Mouse (Mus musculus) inflammation-experienced regulatory T-cells, adult 6 months (primary cell): Measurements from ENCODE around the gene Chmp4b. TPM values are rescaled to one million over a fixed set of nuclear protein-coding genes. Genes with fewer than 3 reads are reported as not detected.

Experiments used
- ATAC-seq: one replicate; pipeline ENCODE4 v1.8.0; 2017
- polyA plus RNA-seq, 3 experiments: library from polyadenylated mRNA; unstranded; fragments of 100-300 nt; shearing (Covaris generic); gene quantifications; one replicate each; pipeline ENCODE4 v1.2.1; 2017

Gene Chmp4b
- polyA plus RNA-seq, 3 experiments from 2014 or later = 2.8 to 6.5 (median 5.4) TPM

DNA sequence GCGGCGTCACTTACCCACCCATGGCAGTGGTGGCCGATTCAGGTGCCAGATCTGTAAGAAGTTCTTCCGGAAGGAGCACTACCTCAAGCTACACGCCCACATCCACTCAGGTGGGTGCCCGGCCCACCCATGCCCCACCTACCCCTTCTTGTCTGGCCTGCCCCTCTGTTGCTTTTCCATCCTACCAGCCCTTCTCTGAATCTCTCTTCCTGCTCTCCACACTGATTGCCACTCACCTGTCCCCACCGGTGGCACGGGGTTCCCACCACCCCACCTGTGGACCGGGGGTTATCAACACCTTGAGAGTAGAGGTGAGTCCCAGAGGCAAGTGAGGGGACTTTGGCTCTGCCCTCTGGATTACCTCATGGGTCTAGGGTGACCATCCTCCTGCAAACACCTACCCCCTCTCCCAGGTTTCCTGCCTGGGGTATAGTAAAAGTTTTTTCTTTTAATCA lies 9.5 kb upstream of the Chmp4b start:
- no peak for ATAC-seq

DNA sequence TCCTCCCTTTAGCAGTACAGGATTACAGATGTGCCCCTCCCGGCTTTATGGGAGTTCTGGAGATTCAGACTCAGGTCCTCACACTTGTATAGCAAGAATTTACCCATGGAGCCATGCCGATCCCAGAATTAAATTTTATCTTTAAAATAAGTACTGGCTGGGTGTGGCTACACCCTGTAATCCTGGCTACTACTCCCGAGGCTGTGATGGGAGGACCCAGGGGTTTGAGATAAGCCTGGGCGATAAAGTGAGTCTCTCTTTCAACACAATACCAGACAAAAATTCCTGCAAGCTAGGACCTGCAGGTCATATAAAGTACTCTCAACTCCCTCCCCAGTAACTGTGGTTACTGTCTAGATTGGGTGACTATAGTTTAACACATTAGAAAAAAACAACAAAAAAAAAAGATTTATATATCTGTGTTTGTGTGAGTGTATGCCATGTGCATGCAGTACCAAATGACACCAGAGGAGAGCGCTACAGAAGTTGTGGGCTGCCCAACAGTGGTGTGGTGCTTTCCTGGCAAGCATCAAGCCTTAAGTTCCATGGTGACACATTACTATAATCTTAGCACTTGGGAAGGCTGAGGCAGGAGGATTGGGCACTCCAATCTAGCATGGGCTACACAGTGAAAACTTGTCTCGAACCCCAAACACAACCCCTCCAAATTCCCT lies 8.7 kb upstream of the Chmp4b start:
- ATAC-seq = no peak

DNA sequence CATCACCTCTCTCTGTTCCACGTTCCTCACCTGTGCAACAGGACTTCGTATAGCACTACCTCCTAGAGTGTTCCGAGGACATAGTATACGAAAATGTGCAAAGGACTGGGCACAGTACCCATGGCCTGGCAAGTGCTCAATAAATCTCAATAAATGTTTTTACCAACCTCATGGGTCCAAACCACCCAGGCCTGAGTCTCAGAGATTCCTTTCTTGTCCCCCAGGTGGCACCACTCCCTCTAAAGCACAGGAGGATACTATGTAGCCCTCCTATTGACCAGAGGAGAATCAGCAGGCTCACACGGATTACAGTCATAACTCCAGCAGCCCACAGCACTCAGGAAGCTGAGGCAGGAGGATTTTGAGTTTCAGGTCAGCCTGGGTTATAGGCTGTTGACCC lies 4.9 kb upstream of the Chmp4b start:
- no peak for ATAC-seq

DNA sequence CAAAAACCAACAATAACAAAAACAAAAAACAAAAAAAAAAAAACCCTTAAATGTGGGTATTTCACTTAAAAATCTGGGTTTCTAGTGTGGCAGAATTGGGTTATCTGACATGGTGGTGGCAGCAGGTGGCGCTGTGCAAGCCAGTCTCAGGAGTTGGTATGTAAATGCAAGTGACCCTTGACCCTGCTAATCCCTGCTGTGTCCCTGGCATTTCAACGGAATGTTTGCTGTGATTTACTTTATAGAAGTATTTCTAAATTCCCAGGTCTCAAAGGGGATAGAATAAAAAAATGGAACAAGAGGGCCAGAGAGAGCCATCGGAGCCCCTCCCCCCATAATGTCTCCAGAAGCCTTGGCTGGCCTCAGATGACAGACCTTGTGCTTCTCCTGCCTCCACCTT lies 3.4 kb upstream of the Chmp4b start:
- ATAC-seq = no peak

DNA sequence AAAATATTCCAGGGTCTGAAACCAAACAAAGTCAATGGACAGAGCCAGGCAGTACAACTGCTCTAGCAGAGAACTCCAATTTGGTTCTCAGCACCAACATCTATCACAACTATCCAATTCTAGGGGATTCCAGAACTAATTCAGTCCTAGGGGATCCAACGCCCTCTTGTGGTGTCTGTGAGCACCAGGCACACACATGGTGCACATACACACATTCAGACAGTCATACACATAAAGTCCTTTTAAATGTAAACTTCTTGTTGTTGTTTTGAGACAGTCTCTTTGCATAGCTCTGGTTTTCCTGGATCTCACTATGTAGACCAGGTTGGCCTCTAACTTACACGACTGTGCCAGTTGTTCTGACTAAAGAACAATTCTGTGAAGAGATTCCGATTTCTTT lies 1.1 kb upstream of the Chmp4b start:
- no peak for ATAC-seq

DNA sequence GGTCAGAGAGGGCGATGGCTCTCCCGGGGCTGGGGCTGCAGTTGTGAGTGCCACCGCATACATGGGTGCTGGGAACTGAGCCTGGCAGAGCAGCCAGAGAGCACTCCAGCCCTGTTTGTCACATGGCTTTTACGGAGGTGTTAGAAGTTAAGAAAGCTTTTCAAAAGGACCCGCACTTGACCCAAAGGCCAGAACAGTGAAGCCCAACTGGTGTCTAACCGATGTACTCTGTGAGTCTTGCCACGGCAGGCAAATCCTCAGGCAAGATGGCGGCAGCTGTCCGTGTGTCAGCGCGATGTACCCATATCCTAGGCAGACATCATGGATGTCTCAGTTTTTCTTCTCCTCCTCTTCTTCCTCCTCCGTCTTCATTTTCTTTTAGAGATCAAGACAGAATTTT lies 3.5 kb downstream of the Chmp4b start:
- ATAC-seq = no peak

DNA sequence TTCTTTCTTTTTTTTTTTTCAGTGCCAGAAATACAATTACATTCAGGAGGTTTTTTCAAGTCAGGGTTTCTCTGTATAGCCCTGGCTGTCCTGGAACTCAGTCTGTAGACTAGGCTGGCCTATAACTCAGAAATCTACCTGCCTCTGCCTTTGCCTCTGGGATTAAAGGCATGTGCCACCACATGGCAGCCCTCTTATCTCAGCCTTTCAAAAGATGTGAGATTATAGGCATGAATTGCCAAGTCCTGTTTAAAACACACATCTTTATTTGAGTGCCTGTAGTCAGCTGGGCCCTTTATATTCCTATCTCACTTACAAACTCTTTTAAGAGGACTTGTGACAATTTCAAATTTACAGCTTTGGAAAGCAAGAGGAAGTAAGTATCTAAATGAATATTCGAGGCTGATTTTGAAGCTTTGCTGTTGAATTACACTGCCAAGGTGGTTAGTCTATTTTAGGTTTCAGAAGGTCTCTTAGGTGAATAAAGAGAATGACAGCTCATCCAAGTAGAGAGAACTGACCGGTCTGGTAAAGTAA lies 4.4 kb downstream of the Chmp4b start:
- ATAC-seq = no peak

DNA sequence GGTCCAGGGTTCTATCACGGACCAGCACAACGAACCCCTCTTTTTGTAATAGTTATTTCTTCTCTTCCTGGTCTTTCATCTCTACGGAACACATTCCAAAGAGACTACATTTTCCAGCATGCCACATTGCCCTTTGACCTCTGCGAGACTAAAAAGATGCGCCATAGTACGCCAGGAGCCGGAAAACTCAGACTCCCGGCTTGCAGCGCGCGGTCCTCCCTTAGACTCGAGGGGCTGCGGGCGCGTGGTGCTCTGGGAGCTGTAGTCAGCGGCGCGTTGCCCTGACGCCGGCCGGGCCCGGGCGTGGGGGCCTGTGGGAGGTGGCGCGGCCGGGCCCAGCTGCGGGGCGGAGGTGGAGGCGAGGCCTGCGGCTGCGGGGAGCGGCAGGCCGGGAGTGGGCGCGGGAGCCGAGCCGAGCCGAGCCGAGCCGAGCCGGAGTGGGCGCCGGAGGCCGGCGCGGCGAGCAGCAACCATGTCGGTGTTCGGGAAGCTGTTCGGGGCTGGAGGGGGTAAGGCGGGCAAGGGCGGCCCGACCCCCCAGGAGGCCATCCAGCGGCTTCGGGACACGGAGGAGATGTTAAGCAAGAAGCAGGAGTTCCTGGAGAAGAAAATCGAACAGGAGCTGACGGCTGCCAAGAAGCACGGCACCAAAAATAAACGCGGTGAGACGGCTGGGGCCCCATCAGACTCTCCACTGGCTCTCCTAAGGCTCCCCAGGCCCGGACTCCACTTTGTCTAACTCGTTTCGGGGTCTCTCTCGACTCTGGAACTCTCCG lies 5.4 kb downstream of the Chmp4b start:
- peak; percentile 90 for ATAC-seq

DNA sequence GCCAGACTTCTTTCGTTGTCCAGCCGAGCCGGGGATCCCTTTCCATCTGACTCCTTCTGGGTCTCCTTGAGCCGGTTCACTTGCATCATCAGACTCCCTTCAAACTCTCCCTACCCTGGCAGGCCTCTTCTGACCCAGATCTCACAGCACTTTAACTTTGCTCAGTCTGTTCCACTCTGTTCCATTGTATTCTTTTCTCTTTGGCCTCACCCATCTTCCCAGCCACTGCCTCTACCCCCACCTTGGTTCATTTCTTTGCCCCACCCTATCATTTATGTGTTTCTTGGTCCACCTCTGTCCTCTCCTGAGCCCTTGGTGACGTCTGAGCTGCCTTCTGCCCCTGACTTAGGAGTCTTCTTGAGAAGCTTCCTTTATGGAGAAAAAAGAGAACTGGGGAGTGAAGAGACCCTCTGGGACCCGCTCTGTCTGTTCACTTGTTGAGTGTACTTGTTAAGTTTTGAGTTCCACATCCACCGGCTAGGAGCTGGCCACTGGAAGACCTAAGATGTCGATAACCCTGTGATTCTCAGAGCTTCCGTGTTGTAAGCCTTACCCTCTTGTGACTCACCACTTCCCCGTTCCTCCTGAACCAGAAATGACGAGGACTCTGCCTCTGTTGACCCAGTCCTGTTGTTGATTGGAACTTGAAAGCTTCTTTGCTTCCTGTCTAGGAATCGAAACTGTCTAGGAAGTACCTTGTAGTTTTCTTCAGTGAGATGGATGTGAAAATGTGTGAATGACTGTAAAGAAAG lies 6.2 kb downstream of the Chmp4b start:
- ATAC-seq = peak; percentile 72

DNA sequence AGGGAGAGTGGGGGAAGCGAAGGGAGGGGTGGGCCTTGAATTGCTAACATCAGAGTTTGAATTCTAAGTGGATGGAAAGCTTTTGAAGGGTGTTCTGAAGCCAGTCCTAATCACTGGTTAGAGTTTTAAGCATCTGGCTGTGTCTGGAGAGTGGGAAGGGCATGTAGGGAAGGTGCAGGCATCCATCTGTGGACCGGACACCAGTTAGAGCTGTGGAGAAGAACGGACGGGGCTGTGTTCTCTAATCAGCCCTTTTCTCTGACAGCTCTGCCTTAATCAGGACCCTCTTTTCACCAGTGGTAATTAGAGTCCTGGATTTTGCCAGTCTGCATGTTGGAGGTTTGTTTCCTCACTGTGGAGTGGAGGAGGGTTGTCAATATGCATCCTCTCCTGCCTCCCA lies 7.6 kb downstream of the Chmp4b start:
- ATAC-seq = no peak

DNA sequence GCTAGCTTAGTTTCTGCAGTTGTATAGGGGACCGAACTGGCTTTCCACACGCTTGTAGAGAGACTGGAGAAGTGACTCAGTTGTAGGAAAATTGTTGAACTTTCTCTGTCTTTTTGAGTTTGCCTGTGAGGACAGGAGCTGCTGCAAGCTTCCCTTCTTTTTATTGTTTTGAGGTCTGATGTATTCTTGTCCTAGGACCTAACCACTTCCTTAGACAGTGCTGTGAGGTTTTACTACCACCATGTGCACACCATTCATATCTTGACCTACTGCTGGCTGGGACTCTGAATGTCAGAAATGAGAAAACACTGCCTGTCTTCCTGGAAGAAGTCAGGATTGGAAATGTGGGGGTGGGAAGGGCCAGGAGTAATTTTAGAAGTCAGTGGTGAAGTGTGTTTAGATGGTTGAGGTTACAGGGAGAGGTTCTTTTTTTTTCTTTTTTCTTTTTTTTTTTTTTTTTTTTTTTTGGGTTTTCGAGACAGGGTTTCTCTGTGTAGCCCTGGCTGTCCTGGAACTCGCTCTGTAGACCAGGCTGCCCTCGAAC lies 8.1 kb downstream of the Chmp4b start:
- no peak for ATAC-seq

DNA sequence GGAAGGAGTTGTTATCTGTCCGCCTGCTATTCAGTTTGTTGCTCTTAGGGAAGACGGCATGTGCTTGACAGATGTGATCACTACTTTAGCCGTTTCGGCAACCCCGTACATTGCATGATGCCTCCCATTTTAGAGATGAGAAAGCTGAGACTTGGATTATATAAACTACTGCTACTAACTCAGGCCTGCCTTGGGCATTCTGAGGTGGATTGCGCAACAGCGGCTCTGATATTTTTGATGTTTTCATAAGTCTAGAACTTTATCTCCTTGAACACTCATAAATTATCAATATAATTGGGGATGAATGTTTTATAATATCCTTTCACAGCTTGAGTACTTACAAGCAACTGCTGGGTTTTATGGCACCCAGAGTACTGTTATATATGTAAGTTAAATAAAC lies 17.2 kb downstream of the Chmp4b start:
- ATAC-seq = no peak

DNA sequence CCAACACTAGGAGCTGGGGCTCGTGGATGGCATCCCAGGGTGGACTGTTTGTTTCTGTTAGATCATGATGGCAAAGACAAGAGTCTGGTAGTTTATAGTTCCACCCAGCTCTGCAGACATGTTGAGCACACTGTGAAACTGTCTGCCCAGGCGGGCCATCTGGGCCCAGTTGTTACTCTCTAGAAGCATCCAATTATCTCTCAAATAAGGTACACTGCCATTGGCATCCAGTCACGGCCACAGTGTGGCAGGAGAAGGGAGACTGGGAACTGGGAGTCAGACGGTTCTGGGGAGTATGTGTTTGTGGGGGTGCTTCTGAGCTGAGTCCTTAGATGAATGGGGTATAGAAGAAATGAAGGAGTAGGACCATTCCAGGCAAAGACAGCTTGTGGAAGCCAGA lies 18.6 kb downstream of the Chmp4b start:
- ATAC-seq = no peak

DNA sequence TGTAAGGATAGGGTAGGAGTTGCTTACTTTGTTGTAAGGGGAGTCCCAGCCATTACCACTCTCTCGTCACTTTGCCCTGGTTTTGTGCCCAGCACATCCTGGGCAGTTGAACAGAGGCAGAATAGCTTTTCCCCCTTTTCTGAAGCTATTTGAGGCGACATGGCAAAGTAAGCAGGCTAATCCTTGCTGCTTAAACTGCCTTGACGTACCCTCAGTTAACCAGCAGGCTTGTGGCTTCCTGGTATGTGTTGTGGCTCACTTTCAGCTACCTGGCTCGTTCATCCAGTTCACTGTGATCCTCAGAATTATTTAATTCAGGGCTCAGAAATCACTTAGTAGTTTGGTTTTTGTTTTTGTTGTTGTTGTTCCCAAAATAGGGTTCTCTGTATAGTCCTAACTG lies 19.2 kb downstream of the Chmp4b start:
- no peak for ATAC-seq

DNA sequence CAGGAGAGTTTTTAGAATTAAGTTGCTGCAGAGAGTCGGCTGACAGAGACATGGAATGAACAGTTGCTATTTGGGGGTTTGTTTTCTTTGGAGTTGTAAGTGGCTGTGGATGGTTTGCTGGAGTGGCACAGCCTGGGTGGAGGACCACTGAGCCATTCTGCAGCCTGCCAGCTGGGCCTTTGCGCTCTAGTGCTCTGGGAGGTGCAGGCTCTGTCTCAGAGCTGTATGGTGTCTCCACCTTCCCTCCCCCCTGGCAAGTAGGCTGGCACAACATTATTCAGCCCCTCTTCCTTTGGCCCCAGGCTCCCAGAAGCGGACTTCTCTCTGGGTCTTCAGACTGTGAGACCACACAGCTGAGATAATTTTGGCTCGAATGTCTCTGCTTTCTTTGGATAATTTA lies 22.5 kb downstream of the Chmp4b start:
- ATAC-seq = no peak

DNA sequence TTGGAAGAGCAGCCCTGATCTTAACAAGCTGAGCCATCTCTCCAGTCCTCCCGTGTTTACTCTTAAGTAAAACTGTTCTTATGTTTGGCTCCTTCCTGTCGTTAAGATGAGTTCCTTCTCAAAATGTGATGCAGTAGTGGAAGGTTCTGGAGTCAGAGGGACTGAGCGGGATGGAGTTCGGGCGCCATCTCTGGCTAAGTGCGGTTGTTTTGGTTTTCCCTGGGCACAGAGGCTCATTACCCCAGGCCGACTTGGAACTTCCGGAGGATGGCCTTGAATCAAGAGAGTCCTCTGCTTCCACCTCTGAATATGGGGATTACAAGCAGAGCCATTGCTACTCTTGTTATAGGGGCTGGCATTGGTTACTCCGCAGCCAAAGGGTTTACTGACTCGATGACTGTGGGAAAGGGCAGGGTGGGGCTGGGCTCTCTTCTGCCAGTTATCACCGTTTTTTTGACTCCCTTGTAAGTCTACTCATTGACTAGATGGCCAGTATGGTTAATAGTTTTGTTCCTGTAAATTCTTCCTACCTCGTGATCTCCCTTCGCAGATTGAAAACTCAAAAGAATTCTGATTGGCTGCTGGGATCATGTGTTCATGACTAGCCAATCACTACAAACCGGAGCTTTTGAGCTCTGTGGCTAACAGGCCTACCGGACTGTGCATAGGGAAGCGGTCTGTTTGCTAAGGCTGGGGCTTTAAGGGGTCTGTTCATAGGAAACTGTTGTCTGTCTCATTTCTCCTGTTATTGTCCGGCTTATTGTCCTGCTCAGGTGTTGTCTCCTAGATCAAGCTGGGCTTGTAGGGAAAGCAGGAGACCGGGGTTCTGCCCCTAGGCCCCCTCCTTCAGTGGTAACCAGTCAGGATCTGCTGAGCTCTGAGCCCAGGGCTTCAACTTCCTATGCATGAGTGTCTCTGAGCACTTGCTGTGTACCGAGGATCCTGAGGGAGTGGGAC lies 25.4 kb downstream of the Chmp4b start:
- ATAC-seq = no peak

DNA sequence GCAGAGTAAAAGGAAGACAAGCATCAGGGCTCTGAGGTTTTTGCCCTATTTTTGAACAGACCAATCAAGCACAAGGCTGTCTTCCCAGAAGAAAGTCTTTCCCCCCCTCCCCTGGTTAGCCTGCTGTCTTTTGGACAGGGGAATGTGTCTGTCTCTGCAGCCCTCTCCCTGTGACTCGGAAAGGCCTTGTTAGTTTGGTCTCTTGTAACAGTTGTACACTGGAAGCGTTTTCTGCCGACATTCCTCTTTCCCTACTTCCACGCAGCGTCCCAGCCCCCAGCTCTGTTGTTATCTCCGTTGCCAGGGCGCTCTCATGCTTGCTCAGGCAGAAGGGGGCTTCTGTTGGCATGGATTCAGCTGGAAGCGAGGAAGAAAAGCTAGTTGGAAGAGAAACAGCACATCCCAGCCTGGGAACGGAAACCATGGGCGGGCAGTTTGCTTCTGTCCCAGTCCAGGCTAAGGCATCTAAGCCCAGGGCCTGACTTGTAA lies 26.2 kb downstream of the Chmp4b start:
- no peak for ATAC-seq

DNA sequence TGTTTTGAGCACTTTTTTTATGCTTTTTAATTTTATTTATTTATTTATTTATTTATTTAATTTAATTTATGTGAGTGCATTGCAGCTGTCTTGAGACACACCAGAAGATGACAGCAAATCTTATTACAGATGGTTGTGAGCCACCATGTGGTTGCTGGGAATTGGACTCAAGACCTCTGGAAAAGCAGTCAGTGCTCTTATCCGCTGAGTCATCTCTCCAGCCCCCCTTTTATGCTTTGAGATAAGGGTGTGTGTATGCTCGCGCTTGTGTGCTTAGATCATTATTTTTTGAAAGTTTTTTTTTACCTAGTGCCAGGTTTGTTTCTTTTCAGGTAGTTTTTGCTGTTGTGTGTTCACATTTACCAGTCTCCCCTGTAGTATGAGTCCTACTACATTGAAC lies 27.5 kb downstream of the Chmp4b start:
- no peak for ATAC-seq

DNA sequence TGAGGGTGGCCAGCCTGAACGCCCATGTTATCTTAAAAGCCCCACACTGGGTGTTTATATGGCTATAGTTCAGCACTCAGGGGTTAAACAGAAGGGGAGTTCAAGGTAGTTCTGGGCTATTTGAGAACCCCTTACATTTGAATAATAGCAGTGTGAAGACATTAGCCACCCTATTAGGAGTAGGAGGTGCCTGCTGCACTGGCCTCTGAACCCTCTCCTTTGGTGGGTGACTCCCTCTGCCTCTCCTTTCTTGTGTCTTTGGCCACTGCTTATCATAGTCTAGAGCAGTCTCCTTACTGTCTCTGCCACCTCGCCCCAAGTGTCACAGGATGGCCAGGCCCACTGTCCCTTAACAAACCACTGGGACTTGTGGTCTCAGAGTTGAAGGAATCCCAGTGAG lies 28.8 kb downstream of the Chmp4b start:
- ATAC-seq = no peak

DNA sequence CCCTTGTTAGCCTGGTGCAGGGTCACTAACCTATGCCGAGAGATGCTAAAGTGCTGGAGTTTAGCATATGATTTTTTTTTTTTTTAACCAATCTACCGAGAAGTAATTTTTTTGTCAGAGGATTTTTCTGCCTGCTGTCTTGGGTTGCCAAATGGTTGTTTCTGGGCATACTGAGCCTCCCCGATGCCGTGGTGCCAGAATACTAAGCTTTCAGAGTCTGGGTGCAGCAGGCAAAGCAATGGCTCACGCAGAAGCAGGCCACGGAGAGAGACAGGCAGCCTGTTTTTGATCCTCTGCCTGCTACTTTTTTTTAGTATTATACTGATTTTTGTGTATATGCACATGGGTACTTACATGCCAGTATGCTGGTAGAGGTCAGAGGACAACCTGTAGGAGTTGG lies 29.4 kb downstream of the Chmp4b start:
- no peak for ATAC-seq

DNA sequence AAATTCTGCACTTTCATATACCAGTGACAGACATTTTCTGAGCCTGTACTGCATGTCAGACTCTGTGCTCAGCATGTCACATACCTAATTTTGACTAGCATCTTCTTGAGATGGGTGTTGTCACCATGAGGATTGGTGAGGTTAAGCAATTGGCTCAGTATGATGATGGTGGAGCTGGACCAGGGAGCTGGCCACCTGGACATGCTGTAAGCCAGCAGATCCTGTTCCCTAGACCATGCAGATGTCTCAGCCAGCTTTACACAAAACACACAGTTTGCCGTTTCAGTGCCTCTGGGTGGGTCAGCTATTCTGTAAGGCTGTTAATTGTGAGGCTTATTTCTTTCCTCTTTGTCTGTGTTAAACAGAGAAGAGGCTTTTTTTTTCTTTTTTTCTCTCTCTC lies 31.2 kb downstream of the Chmp4b start:
- ATAC-seq = no peak
